Mouse (Mus musculus) kidney, embryonic 14.5 days (tissue): ENCODE measurements around the gene Ppp1r27. TPM values are rescaled to one million over a fixed set of nuclear protein-coding genes. Genes with fewer than 3 reads are reported as not detected.

Experiments used
- ATAC-seq: fragments of 200-750 bp; cut with Nextera tagmentation; 2 replicates; pipeline ENCODE4 v1.8.0; 2017; ENCODE audit warnings: moderate number of reproducible peaks, mild to moderate bottlenecking, moderate TSS enrichment, moderate library complexity; ENCODE audit not compliant: low FRiP score, low TSS enrichment
- H3K27ac ChIP-seq: fragments of 300-500 bp; sonication (generic); 2 replicates; pipeline ENCODE4 v1.5.1; 2014; ENCODE audit warnings: low read depth, mild to moderate bottlenecking, low read length, moderate library complexity, mixed read lengths
- H3K27me3 ChIP-seq: fragments of 300-500 bp; sonication (generic); 2 replicates; pipeline ENCODE4 v1.6.1; 2014; ENCODE audit warnings: mild to moderate bottlenecking, low read length; ENCODE audit not compliant: control insufficient read depth, insufficient read depth
- H3K36me3 ChIP-seq: fragments of 300-500 bp; sonication (generic); 2 replicates; pipeline ENCODE4 v1.6.1; 2014; ENCODE audit warnings: low read length, mixed read lengths; ENCODE audit not compliant: control insufficient read depth, insufficient read depth
- H3K4me1 ChIP-seq: fragments of 300-500 bp; sonication (generic); 2 replicates; pipeline ENCODE4 v1.6.1; 2014; ENCODE audit warnings: low read length, mixed read lengths; ENCODE audit not compliant: control insufficient read depth, insufficient read depth
- H3K4me2 ChIP-seq: fragments of 300-500 bp; sonication (generic); replicated peaks from 2 replicates; pipeline ENCODE4 v1.6.1; 2014; ENCODE audit warnings: low read depth, mild to moderate bottlenecking, low read length
- H3K4me3 ChIP-seq: fragments of 300-500 bp; sonication (generic); 2 replicates; pipeline ENCODE4 v1.5.1; 2014; ENCODE audit warnings: mild to moderate bottlenecking, low read length
- H3K9ac ChIP-seq: fragments of 300-500 bp; sonication (generic); 2 replicates; pipeline ENCODE4 v1.6.1; 2014; ENCODE audit warnings: low read depth, mild to moderate bottlenecking, low read length, moderate library complexity
- H3K9me3 ChIP-seq: fragments of 300-500 bp; sonication (generic); 2 replicates; pipeline ENCODE4 v1.6.1; 2016; ENCODE audit warnings: low read length; ENCODE audit not compliant: control insufficient read depth
- WGBS: fragments of 180-500 bp; shearing (Covaris S2); extraction: QIAGEN DNeasy Blood & Tissue Kit; methylation state at CpG from one replicate; pipeline ENCODE4 v1.1.7; 2014; 5-methylcytosine and 5-hydroxymethylcytosine counted together
- polyA plus RNA-seq: library from polyadenylated mRNA; unstranded; fragments of >200 nt; fragmentation: Nextera tagmentation; extraction: Ambion mirVana; gene quantifications from 2 replicates; pipeline ENCODE4 v1.2.1, GENCODE M21; 2014

The Ppp1r27 gene
- polyA plus RNA-seq, 1 experiment from 2014 or later, result 0.58 TPM

DNA sequence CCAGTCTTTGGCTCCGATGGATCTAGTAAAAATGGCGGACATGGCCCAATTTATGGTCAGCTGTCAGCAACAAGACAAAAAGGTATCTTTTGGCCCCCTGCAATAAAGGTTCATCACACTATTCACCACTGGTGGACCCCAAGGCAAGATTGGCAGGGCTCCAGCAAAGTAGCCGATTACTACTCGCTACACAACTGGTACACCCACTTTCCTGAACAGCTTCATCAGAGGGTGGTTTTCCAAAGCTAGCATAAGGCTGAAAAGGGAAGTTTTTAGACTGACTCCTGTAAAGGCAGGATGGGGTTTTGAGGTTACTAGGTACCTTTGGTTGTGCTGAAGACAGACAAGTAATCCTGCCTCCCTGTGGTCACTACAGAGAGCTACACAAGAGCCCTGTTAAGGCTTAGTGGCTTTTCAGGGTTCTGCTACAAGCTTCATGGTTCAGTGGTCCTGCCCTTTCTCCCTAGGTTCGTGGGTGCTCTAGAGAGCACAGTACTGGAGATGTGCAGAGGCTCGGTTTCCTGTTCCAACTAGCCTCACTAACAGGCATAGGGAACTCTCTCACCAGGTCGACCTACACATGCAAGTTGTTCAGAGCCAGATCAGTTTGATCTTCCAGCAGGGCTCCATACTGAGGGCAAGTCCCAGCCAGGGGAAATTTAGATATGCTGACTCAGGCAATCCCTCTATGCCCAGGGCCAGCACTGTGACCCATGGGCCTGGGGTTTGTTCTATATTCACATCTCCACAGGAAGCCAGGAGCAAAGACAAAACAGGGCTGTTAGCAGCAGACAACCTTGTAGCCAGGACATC lies 26.5 kb upstream of the Ppp1r27 start:
- Histone ChIP-seq H3K27me3 (no peaks in the 10 kb centered on the region), H3K9ac (no peak overlapping the region), H3K4me2 (no peak overlapping the region), H3K27ac (no peak overlapping the region), H3K4me3 (no peak overlapping the region), H3K36me3 (peaks cover 31% of the 10 kb centered on the region), H3K9me3 (no peaks in the 10 kb centered on the region), H3K4me1 (peaks cover 28% of the 10 kb centered on the region)
- WGBS, result 82% methylated on average over 7 of the region's 7 CpGs
- no peak for ATAC-seq

DNA sequence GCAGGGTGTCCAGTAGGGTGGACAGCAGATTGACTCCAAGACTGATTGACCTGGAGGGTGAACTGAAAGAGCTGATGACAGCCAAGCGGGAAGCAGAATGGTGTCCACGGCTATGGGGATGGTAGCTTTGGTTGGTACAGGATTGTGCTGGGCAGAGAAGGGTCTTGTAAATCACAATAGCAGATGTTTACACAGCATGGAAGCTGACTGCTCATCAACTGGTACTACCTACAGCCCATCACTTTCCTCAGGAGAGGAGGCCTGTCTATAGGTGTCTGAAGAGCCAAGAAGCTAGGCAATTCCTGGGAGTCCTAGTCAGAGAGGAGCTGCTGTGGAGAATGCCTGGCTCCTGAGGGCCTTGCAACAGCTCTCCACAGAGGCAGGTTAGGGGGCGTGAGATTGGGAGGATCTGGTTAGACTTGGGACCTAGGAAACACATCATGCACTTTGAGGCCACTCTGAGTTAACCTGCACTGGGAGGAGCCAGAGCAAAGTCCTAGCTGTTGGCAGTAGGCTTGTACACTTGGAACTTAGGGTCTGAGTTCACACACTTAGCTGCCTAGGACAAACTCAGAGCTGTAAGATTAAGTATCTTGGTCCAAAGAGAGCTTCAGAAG lies 25.5 kb upstream of the Ppp1r27 start:
- Histone ChIP-seq H3K9ac (no peak overlapping the region), H3K27me3 (no peaks in the 10 kb centered on the region), H3K4me2 (no peak overlapping the region), H3K4me3 (no peak overlapping the region), H3K9me3 (no peaks in the 10 kb centered on the region), H3K4me1 (peaks cover 26% of the 10 kb centered on the region), H3K27ac (no peak overlapping the region), H3K36me3 (peaks cover 33% of the 10 kb centered on the region)
- WGBS, result 90% methylated on average over 3 of the region's 3 CpGs
- no peak for ATAC-seq

DNA sequence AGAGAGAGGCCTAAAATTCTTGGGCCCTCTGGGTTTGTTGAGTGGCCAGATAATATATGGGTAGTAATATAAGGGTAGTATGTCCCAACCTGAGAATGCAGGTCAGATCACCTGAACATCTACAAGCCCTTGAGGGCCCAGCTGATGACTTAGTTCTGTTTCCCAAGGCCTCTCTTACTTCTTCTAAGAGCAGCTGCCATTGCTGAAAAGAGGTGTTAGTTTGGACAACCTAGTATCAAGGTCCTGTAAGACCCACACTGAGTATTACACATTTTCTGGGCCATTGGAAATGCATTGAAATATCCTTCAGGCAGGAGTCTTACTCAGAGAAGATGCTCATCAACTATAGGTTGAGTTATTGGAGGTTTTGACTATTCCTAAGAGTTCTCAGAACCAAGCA lies 25.0 kb upstream of the Ppp1r27 start:
- Histone ChIP-seq H3K4me1 (peaks cover 32% of the 10 kb centered on the region), H3K4me3 (no peak overlapping the region), H3K4me2 (no peak overlapping the region), H3K36me3 (peaks cover 38% of the 10 kb centered on the region), H3K9me3 (no peaks in the 10 kb centered on the region), H3K9ac (no peak overlapping the region), H3K27ac (no peak overlapping the region), H3K27me3 (no peaks in the 10 kb centered on the region)
- no peak for ATAC-seq

DNA sequence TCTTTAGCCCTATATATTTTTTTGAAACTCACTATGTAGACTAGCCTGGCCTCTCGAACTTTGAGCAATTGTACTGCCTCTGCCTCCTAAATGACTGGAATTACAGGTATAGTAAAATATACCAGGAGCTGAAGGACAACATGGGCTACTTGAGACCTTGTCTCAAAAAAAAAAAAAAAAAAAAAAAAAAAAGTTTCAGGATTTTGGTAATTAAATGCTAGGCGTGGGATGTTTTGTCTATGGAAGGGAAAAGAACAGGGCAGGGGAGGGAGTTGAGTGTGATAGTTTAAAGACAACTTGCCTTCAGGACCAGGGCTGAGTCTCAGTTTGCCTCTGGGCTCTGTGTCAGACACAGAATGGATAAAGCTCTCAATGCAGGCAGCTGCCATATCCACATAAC lies 24.1 kb upstream of the Ppp1r27 start:
- H3K9ac ChIP-seq, result 0 out of 2 replicates have a peak overlapping the region, but pooled peaks have one; percentile 96
- no peaks in the 10 kb centered on the region for H3K9me3 ChIP-seq
- H3K4me3 ChIP-seq, result no peak overlapping the region
- H3K27me3 ChIP-seq, result no peaks in the 10 kb centered on the region
- WGBS, result 74% methylated on average over 2 of the region's 2 CpGs
- H3K36me3 ChIP-seq, result peaks cover 46% of the 10 kb centered on the region
- H3K4me1 ChIP-seq, result peaks cover 28% of the 10 kb centered on the region
- no peak overlapping the region for H3K4me2 ChIP-seq
- no peak overlapping the region for H3K27ac ChIP-seq
- ATAC-seq, result no peak

DNA sequence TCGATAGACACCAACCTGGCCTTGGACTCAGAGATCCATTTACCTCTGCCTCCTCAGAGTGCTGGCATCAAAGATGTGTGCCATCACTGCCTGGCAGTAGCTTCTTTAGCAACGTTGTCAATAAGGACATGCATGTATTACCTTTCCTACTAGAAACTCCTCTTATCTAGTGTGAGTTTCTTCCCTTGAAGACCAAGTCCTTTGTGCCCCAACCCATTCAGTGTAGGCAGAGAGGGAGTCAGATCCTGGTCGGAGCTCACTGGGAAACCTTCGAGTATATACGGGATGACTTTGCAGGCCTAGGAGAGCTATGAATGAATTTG lies 23.3 kb upstream of the Ppp1r27 start:
- H3K4me1 ChIP-seq, result peaks cover 25% of the 10 kb centered on the region
- no peaks in the 10 kb centered on the region for H3K27me3 ChIP-seq
- peaks cover 42% of the 10 kb centered on the region for H3K36me3 ChIP-seq
- H3K9ac ChIP-seq, result peak overlapping the region; percentile 96
- peak overlapping the region; percentile 31; the same call in 1 of the 2 replicates for H3K27ac ChIP-seq
- H3K4me2 ChIP-seq, result peak overlapping the region; percentile 92
- 42% methylated on average over 5 of the region's 5 CpGs for WGBS
- peak overlapping the region; percentile 90 for H3K4me3 ChIP-seq
- H3K9me3 ChIP-seq, result no peaks in the 10 kb centered on the region
- ATAC-seq, result no peak

DNA sequence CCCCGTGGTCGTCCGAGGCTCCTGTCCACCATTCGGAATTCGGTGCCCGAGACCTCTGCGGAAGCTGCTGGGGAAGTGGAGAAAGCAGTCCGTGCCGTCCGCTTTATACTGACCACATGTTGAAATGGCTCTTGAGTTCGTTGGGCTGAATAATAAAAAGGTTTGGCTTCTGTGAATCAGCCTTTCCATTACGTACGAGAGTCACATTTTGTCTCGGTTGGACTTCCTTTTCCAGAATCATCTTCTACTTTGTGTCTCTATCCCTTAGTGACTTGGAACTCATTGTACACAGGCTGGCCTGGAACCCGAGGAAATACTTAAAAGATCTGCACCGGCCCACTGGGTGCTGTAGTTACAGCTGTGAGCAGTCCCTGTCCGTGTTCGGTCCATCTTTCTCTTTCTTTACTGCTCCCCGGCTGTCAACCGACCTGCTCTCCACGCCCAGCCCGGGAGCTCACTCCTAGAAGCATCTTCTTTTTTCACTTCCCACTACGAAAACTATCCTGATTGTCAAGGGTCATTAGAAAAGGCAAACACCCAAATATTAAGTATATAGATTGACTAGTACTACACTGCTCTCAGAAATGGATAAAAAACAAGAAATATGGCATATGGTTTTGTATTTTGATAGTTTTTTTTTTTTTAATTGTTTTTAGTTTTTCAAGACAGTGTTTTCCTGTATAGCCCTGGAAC lies 22.8 kb upstream of the Ppp1r27 start:
- Histone ChIP-seq H3K4me3 (peak overlapping the region; percentile 90), H3K4me2 (peak overlapping the region; percentile 92), H3K27ac (peak overlapping the region; percentile 95), H3K9me3 (no peaks in the 10 kb centered on the region), H3K9ac (peak overlapping the region; percentile 96), H3K27me3 (no peaks in the 10 kb centered on the region), H3K4me1 (peaks cover 20% of the 10 kb centered on the region), H3K36me3 (peaks cover 39% of the 10 kb centered on the region)
- under 1% methylated on average over 23 of the region's 23 CpGs for WGBS
- no peak for ATAC-seq

DNA sequence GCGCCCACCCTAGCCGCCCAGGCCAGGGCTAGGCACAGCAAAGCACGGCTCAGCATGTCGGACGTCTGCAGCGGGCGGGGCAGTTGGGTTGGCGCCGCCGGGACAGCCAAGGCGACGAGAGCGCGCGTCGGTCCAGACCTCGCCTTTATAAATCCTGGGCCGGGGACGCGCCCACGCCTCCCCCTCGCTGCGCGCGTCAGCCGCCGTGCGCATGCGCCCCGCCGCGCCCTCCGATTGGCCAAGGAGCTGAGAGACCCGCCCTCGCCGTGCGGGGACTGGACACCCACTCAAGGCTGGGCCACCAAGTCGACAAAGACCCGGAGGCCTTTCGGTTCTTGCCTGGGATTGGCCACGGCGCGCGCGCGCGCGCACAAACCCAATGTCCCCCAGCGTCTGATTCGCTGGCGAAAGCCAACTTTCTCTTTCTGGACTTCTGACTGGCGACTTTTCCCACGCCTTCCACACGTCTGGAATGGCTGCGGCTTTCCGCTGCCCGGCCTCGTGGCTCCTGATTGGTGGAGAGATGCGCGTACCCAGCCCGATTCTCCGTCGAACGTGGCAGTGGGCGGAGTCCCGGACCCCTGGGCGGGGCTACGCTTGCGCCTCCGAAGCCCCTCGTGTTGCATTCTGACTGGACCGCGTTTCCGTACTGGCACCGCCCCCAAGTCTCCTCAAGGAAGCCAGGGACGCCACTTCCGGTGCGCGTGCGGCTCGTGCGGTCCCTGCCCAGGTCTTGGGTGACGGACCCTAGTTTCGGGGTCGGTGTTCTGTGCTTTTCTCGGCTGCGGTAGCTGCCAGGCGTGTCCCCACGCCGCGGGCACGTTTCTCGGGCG lies 22.0 kb upstream of the Ppp1r27 start, which contains the start of gene P4hb:
P4hb (minus strand) TSS at position 502 of the 833 bp plus-strand sequence.
- peaks cover 39% of the 10 kb centered on the region for H3K36me3 ChIP-seq
- WGBS, result under 1% methylated on average over 93 of the region's 94 CpGs
- peak within 1 kb of the TSS; percentile 95 for H3K27ac ChIP-seq
- no peaks in the 10 kb centered on the region for H3K9me3 ChIP-seq
- peaks cover 18% of the 10 kb centered on the region for H3K4me1 ChIP-seq
- H3K9ac ChIP-seq, result peak within 1 kb of the TSS; percentile 96
- no peaks in the 10 kb centered on the region for H3K27me3 ChIP-seq
- peak; percentile 97 for ATAC-seq
- peak within 1 kb of the TSS; percentile 90 for H3K4me3 ChIP-seq
- peak within 1 kb of the TSS; percentile 92 for H3K4me2 ChIP-seq

DNA sequence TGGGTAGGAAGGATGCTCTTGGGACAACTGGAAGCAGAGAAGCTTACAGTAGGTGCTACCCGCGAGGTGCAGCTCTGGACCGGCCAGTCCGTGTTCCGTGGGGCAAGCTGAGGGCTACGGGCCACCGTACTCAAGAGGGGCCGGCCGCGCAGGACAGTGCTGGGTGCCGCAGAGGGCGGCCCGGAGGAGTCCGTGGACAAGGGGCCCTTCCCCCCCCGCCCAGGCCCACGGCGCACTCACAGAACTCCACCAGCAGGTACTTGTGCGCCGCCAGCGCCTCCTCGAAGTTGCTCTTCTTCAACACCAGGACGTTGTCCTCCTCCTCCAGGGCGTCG lies 21.5 kb upstream of the Ppp1r27 start:
- Histone ChIP-seq H3K4me1 (peaks cover 21% of the 10 kb centered on the region), H3K27ac (peak overlapping the region; percentile 95), H3K4me2 (peak overlapping the region; percentile 92), H3K36me3 (peaks cover 39% of the 10 kb centered on the region), H3K9me3 (no peaks in the 10 kb centered on the region), H3K9ac (peak overlapping the region; percentile 96), H3K4me3 (peak overlapping the region; percentile 90), H3K27me3 (no peaks in the 10 kb centered on the region)
- ATAC-seq, result peak; percentile 37; the same call in 1 of the 2 replicates
- under 1% methylated on average over 22 of the region's 24 CpGs for WGBS
